Mouse (Mus musculus) left cerebral cortex, postnatal 4 days (tissue): ENCODE data around the gene Gpr39. TPM values are rescaled to one million over a fixed set of nuclear protein-coding genes. Genes with fewer than 3 reads are reported as not detected.

Source experiments
- total RNA-seq, 2 experiments: library from RNA; stranded (reverse); gene quantifications; 2 replicates each; pipeline ENCODE4 v1.2.3; 2021

Gene Gpr39
- total RNA-seq, 2 experiments from 2014 or later = not detected

Other genes starting within 250 kb of the Gpr39 start
- 100 to 1,000 TPM; 298 to 322 TPM for gene Actr3, start 241.3 kb upstream of the Gpr39 start, total RNA-seq
- gene Slc35f5, start 116.4 kb upstream of the Gpr39 start, total RNA-seq = 10 to 100 TPM; 32.5 to 39.2 TPM
- 10 to 100 TPM; 58.3 to 66.4 TPM for gene Lypd1, start 236.1 kb downstream of the Gpr39 start, total RNA-seq